Mouse (Mus musculus) erythroblast, adult 5-6 weeks (primary cell): Measurements from ENCODE around the gene Igfbp7. TPM values are rescaled to one million over a fixed set of nuclear protein-coding genes. Genes with fewer than 3 reads are reported as not detected.

Source experiments
- total RNA-seq, 2 experiments: library from RNA; stranded (forward) in 1 of 2; stranded (reverse) in 1 of 2; fragments of 150-400 nt in 1 of 2; fragments of 200-764, 138-1000 nt in 1 of 2; gene quantifications; 2 replicates each; pipeline versions ENCODE4 v1.2.3 to v1.2.4; 2015 to 2017; ENCODE audit warnings: low replicate concordance in 2 of 2

The Igfbp7 gene
- total RNA-seq, 2 experiments from 2014 or later, result 0.77 TPM; not detected in 1

Other genes starting within 250 kb of the Igfbp7 start
- gene Spink2, start 196.6 kb downstream of the Igfbp7 start, total RNA-seq (2015; ENCODE audit: low replicate concordance), result not detected in 2 replicates
- not detected in 2 replicates for gene Spink2, start 196.6 kb downstream of the Igfbp7 start, total RNA-seq (2017; ENCODE audit: low replicate concordance)
- gene Rest, start 142.6 kb downstream of the Igfbp7 start, total RNA-seq (2015; ENCODE audit: low replicate concordance), result 8.4 and 10.8 TPM in 2 replicates
- gene Rest, start 142.6 kb downstream of the Igfbp7 start, total RNA-seq (2017; ENCODE audit: low replicate concordance), result 8.5 and 12.5 TPM in 2 replicates
- 4.4 and 32.6 TPM in 2 replicates for gene Noa1, start 98.0 kb downstream of the Igfbp7 start, total RNA-seq (2015; ENCODE audit: low replicate concordance)
- gene Noa1, start 98.0 kb downstream of the Igfbp7 start, total RNA-seq (2017; ENCODE audit: low replicate concordance), result 2.4 and 6.6 TPM in 2 replicates
- 34.6 and 38.0 TPM in 2 replicates for gene Polr2b, start 97.9 kb downstream of the Igfbp7 start, total RNA-seq (2015; ENCODE audit: low replicate concordance)
- 38.7 and 69.1 TPM in 2 replicates for gene Polr2b, start 97.9 kb downstream of the Igfbp7 start, total RNA-seq (2017; ENCODE audit: low replicate concordance)